Mouse (Mus musculus): ENCODE measurements at regions not wholly inside any gene's neighbourhood (a gene's known extent, or its start where the extent isn't known, plus 50 kb on each side); places are given as distances from the start of the nearest gene placed in this dataset.

DNA sequence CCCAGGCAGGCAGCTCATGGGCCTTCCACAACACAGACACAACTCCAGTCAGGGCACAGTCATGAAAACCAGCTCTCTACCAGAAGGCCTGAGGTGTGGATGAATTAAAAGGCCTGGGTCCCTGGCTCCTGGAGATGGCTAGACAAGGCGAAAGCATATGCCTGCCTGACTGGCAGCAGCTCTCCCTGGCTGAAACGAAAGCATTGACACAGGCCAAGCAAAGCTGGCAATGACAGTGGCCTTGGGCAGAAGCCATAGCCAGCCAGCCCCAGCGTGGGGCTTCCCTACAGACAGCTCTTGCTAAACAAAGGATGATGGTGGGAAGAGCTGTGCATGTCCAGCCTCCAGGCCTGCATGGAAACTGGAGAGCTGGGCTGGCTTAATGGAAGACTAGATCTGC lies 396.9 kb upstream of the Clint1 start:
- no peak for DNase-seq

DNA sequence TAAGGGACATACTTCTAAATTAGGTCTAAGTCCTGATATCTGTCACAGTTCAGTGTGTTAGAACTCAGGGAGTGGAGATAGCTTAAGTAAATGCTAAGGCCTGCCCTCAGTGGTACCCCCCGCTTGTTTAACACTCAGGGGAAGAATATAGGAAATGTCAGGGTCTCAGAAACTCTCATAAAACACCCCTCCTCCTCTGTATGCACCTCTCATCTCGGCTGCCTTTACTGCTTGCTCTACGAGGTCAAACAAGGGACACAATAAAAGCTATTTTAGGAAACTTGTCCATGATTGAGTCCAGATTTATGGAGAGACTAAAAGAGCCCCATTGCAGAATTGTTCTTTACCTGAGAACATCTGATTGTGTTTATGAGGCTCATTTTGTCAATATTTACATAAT lies 395.1 kb upstream of the Clint1 start:
- no peak for DNase-seq

DNA sequence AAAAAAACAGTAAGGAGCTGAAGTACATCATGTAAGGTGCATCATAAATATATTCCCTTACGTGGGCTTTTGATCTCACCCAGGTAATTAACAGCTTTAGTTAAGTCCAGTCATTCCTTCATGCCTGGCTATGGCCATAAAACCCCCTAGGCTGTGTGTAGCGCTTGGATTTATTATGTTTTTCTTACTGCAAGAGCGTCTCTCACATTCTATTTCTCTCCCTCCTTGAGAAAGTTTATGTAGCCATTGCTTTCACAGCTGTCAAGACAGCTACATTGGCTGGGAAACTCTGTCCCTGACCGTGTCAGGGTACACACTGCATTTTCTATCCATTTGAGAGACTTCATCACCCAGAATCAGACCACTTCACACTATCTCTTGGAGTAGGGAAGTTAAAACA lies 394.3 kb upstream of the Clint1 start:
- DNase-seq, result no peak

DNA sequence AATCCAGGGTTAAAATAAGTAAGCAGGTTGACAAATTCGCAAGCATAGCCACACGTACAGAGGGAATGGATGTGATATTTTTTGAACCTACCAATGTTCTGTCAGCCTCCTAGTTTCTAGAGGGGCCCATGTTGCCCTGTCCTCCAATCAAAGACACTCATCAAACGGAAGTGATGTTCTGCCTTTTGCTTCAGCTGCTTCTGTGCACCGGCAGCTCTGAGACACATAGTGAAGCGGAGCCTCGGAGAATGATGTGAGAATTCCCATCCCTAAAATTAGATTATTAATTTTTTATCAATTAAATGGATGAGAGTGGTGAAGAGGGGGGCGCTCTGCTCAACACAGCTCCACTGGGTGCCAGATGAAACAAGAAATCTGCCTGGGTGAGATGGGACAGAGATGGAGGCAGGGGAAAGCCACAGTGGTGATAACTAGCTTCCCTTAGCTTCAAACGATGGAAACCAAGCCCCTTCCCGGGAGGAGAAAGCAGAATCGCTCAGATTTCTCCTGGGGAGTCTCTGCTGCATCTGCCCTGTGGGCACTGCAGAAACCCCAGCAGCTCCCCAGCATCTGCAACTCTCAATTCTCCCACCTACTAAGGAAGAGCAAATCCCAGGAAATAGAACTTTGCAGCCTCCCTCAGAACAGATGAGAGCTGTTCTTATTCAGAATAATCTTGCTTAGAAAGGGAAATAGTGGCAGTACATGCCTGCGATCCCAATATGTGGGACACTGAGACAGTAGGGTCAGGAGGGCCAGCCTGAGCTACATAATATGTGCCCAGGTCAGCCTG lies 391.7 kb upstream of the Clint1 start:
- DNase-seq, result no peak

DNA sequence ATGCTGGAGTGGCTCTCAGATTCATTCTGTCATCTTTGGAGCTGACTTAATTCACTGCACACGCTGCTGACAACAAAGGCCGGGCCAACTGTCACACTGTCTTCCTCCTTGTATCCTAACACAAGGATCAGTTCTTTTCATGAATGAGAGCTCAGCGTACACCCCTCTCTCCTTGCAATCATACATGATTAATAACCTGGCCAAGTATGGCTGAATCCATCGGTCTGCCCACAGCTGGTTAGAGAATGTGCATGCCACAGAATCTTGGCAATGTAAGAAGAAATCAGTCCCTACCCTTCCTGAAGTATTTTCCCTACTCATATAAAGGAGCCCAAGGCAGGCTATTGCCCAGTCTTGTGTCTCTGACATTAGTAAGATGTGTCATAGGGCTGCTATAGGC lies 387.4 kb upstream of the Clint1 start:
- peak; percentile 34 for DNase-seq

DNA sequence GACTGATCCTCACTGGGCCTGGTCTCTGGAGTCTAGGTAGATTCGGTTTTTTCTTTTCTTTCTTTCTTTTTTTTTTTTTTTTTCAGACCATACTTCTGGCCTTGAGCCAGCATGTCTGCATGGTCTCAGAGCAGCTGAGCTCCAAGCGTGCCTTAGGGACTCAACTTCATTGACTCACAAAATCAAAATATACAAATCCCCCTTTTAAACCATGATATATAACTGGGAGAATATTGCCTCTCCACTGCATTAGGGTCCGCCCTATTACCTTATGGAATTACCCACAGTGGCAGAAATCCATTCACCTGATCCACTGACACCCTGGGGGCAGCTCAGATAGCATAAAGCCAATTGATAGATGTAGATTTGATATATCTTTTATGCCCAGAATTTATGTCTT lies 385.5 kb upstream of the Clint1 start:
- DNase-seq, result no peak

DNA sequence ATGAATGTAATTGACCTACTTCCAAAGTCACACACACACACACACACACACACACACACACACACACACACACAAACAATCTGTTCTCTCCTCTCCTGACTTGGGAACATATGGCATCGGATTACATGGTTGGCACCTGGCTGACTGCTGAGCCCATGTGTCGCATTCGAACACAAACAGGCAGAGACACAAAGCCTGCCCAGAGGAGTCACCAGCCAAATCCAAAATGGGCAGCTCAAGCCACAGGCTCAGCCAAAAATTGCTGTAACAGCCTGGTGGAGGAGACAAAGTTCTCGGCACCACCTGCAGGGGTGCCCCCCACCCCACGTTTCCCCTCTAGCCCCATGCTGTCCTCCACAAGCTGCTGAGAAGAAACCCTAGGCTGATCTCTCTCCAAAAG lies 379.7 kb upstream of the Clint1 start:
- DNase-seq, result peak; percentile 46

DNA sequence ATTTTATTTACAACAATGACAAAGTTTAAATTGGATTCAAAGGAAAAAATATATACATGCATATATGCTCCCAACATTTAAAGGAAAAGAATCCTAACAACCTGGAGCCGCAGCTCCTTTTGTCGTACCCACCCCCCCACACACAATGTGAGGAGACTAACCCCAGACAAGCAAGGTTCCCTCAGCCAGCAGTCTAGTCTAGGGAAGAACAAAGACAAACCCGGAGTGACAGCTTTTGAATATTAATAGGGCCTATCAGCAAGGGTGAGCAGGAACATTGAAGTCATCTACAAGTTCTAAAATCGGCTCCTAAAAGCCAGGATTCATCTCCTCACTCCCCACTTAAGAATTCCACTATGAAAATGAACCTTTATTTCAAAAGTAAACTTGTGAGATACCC lies 374.9 kb upstream of the Clint1 start:
- DNase-seq, result no peak

DNA sequence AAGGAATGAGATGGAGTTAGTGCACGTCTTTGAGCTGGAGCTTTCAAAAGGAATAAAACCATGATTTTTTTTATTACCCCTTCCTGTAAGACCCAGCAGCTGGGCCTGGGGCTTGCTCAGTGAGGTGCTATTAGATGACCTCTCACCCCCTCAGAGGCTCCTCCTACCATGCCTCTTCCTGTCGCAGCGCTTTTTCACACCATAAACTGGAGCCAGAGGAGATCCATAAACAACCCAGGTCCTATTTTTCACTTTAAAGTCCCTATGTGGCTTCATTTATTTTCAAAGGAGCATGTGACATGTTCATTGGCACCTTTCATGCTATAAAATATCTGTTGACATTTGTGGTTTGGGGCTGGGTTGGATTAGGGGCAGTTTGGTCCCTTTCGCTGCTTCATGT lies 365.9 kb upstream of the Clint1 start:
- DNase-seq, result no peak

DNA sequence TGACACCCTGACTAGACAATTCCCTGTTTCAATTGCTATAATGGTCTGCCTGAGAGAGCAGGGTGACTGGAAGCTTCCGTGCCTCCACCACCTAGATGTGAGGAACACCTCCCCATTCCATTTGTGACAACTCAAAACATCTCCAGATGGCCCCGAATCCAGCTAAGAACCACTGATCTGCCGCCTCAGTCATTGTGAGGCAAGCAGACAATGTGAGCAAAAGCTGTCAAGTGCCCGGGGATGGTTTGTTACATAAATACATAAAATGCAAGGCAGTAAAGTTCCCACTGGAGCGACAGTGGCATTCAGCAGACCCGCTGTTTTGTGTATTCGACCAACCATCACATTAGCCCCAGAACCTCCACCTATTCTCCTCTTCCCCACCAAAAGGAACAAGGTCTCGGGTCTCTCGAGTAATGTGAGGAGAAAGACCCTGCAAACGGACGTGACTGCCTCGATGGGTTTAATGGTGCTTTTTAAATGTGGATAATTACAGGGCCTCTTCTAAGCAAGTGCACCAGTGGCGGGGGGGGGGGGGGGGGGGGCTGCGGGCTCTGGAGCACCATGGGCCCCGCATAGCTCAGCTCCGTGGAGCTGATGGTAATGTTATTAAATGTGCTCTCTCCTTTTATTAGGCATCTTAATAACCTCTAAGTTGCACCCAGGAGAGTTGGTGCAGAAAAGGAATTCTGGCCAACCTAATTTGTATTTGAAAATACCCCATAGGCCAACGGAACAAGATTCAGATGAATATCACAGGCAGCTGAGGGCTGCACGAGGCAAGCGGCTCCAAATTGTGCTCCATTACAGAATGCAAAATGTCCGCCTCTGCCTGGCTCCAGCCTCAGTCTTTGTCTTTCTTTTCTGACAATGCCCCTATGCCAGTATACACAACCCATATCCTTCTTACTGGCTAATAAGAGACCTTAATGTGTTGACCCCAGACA lies 360.6 kb upstream of the Clint1 start:
- peak; percentile 15 for DNase-seq

DNA sequence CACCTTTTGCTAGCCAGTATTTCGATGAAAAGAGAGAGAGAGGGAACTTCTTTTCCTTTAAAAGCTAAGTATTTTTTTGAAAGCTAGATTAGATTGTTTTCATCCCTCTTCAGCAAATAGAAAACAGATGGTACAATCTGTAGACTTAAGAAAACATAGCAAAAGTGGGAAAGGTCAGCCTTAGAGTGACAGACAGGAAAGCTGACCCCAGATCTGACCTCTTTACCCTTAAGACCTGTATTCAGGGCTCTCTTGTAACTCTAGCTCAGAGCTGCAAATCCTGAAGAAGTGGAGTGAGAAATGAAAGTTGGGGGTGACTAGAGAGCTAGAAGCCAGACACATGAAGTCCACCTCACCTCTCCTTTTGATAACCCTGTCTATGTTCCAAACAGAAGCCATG lies 356.6 kb upstream of the Clint1 start:
- DNase-seq, result no peak

DNA sequence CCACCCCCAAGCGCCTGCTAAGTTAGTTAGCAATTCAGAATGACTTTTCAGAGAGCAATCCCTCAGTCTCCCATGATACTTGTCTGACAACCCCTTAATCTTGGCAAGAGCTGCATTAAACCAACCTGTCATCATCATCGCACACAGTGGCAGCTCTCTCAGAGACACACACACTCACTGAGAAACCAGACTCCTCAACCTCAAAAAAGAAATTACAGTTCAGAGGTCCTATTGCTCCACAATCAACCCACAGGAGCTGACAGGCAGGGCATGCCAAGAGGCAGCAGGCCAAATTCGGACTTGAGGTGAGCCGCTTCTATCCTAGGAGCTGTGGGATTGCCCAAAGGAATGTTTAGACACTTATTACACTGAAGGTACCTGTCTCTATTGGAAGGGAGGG lies 343.3 kb upstream of the Clint1 start:
- no peak for DNase-seq

DNA sequence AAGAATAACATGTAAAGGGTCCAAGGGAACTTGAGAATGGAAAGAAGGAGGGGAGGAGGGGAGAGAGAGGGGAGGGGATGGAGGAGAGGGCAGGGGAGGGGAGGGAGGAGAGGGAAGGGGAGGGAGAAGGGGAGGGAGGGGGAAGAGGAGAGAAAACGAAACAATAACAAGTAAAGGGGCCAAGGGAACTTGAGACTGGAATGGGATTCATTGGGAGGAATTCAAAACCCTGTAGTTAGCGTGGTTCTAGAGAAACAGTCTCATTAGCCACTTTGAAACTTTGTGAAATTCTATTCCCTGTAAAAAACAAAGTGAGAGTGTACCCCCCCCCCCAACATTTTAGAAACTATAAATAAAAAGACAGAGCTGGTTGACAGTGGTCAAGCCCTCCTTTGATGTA lies 342.6 kb upstream of the Clint1 start:
- DNase-seq, result no peak

DNA sequence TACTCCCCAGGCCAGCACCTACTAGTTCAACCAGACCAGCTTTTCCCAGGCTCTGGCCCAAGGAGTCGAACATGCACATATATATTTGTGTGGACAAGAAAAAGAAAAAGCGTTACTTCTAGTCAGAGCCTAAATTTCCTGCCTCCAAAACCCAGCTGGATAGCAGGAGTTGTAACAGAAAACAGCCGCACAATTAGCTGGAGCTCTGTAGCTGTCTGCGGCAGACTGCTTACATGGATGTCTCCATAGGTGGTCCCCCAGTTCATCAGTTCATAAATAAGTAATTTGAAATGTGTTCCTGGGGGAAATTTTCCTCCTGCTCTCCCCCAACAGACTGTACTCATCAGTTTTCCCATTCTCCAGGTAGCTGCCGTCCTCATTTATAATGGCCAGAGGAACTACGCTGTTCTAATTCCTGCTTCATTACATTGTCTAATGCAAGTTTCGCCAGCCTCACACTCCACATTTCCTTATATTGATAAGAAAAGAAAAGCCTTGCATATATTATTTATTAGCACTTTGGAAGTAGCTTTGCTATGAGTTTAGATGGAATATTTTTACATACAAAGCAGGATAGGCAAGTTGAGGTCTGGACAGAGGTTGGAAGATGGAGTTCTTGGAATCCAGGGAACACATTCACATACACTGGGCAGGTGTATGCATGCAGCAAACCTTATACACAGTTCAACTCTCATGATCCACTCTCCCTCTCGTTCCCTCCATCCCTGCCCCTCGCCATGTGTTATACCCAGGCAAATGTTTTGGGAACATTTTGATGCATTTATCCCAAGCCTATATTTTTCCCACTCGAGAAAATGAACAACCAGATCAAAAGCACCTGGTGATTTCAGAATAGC lies 337.2 kb upstream of the Clint1 start:
- no peak for DNase-seq

DNA sequence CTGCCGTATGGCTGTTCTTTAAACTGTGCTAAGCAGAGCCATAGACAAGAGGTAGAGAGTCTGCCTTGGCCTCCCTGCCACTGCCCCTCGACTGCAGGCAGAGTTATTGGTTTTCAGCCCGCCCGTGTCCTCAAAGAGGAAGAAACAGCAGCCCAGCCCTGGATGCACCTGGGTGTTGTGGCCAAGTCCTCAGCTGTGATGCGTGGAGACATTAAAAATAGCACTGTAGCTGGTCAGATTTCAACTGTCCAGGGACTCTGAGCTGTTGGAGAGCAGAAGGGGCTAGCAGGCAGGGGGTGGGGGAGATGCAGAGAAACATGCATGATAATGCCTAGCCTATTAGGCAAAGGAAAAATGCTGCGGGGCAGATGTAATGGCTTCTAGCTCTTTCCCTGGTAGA lies 327.1 kb upstream of the Clint1 start:
- DNase-seq, result no peak

DNA sequence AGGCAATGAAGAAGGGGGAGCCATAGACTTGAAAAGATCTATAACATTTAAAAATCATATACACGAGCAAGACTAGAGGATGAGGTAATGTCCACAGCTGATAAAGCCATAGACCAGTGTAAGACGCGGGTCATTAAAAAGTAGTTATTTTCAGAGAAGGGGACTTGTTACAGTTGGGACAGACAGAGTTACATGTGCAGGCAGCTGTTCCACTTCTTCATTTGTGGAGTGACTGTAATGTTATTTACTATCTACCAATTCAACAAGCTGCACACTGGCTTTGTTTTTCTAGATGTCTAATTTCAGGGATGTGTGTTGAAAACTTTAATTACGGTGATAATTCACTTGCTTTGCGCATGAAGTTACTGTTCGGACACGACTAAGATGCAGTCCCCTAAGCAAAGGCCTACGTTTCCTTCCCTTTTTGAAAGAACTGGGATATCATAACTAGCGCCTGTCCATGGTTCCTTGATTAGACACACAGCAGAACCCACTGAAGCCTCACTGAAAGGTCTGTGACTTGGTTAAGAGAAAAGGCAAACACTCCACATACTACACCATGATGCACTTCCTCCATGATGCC lies 320.7 kb upstream of the Clint1 start:
- DNase-seq, result no peak

DNA sequence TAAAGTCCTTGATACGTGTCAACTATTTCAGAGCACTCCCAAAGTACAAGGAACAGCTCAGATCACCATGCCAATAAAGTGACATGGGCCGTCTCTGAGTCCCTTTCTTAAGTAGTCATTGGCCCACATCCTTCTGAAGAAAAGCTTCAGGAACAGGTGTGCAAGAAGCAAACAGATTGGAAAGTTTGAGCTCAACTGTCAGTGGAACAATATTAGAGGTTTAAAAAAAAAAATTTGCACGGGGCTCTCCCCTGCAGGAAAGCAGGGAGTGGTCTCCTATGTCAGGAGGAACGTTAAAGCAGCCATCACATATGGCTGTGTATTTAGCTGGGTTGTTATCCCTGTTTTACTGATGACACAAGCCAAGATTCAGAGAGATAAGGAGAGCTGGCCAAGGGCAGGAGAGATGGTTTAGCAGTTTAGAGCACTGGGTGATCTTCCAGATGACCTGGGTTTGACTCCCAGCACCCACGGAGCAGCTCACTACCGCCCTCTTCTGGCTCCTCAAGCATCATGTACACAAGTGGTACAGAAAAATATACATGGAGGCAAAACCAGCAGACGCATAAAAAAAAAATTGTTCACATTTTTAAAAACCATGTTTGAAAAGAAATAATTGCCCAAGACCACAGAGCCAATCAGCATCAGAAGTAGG lies 318.3 kb upstream of the Clint1 start:
- no peak for DNase-seq

DNA sequence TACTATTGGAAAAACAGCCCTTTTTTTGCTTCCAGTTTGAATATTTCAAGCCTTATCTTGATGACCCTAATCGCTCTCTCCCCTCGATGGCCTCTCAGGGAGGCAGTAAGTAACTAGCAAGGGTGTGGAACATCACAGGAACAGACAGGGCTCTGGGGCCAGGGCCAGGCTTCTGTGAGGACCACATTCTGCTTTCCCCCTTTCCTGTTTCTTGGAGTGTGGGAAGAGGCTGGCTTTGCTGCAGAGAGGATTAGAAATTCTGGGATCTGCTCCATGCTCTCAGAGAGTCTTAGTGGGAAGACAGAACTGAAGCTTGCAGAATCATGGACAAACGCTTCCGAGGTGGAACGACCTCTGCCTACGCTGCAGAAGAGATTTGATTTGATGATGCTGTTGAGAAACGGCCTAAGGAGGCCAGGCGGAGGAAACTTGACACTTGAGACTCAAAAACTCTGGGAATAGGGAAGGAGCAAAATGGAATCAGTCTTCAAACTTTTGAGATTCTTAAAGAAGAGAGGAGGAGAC lies 316.3 kb upstream of the Clint1 start:
- no peak for DNase-seq

DNA sequence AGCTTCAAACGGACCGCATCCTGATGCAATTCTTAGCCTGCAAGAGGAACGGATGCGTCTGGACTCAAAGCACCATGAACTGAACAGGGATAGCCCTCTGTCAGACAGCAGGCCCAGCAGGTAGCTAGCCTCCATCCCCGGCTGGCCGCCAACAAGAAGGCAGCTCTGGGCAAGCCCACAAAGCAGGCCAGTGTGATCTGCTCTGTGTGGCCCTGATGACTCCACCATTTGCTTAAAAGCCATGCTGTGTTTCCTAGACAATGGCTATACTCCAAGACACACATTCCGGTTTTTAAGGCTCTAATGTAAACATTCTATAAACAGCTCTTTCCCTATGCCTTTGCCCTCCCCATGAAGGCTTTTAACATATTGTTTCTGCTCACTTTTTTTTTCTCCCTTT lies 313.8 kb upstream of the Clint1 start:
- DNase-seq, result no peak

DNA sequence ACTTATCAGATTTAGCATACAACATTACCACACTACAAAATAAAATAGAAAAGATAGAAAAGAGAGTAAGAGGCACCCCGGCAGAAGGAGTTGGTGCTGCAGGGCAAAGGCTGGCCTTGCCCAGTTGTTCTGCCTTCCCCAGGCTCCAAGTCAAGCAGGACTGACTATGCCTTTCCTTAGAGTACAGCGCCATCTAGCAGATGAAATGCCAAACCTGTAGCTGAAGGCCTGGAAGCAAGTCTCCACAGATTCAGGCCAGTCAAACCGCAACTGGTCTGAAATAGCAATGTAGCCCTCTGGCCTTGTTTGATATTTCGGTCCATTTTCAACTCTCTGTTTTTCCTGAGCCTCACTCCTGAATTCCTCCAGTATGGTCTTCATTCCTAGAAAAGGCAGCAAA lies 312.4 kb upstream of the Clint1 start:
- peak; percentile 84 for DNase-seq

DNA sequence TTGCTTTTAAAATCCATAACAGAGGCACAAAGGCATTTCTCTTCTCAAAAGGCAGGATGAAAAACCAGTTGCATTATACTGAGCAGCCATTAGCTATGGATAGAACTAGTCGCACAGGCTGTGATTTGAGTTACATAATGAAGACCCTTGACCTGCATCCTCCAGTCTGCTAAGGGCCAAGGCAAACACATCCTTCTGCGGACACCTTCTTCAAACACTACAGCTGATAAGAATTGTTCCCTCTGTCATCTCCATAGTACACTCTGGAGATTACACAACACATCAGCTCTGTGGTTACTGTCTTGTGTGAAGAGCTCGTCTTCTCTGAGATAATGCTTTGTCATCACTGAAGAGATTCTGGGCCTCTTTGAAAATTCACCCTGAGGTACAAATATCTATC lies 307.3 kb upstream of the Clint1 start:
- no peak for DNase-seq

All from retina, postnatal 1 day (tissue).